7 mouse cellular contexts compared by ENCODE assay signal in genomic region chr5:8366771-8367613, GRCm38 (mm10). TPM values are rescaled to one million over a fixed set of nuclear protein-coding genes. Genes with fewer than 3 reads are reported as not detected.
A peak's percentile ranks its signal among the peaks of the same experiment; 100 is the strongest.
DNase-seq lines count a peak whose midpoint lies in the region; ATAC-seq and TF ChIP-seq lines count a peak whose summit lies in the region.

No protein-coding gene starts in this region.

- H3K79me2 ChIP-seq in macrophage (ENCODE audit: inconsistent target): no peaks in the 10 kb centered on the region

- no peak for TF ChIP-seq POLR2A in ES-Bruce4 (IDR thresholded peaks at IDR 0.05; ENCODE audit: insufficient read depth, low read length)

- DNase-seq in Patski (ENCODE audit: low read depth, low spot score): no peak
- DNase-seq in intestine, embryonic 14.5 days (ENCODE audit: low spot score): peak; percentile 63
- DNase-seq in stomach, postnatal 0 days (ENCODE audit: low spot score): peak; percentile 17
- no peak for DNase-seq in ovary, postnatal 10 days (ENCODE audit: low spot score)

- CTCF ChIA-PET in Patski (lab: Charles Lee): interaction anchor here (0.8 to 5.1 kb wide), 14 partner anchors 11 to 223 kb away, joined by 3 to 56 read pairs (median 4); no protein-coding TSS in a partner anchor

- no peaks in the 10 kb centered on the region for H3K9me3 ChIP-seq in ES-Bruce4 (replicated peaks; ENCODE audit: control insufficient read depth, insufficient read depth, low read length, poor library complexity, severe bottlenecking)
- H3K9me3 ChIP-seq in embryonic facial prominence, embryonic 13.5 days: no peaks in the 10 kb centered on the region
- H3K9me3 ChIP-seq in intestine, embryonic 14.5 days (ENCODE audit: control insufficient read depth, low read length): no peaks in the 10 kb centered on the region
- no peaks in the 10 kb centered on the region for H3K9me3 ChIP-seq in stomach, postnatal 0 days (ENCODE audit: control insufficient read depth, low read length)

- POLR2A ChIA-PET in Patski (lab: Charles Lee): interaction anchor here (0.9 to 1.5 kb wide), 7 partner anchors 7 to 629 kb away, joined by 3 to 4 read pairs (median 3); no protein-coding TSS in a partner anchor

- TF ChIP-seq CTCF in ES-Bruce4 (IDR thresholded peaks at IDR 0.05; ENCODE audit: low read depth, low read length) (no peak), Patski (IDR thresholded peaks at IDR 0.05) (no peak)
- no peak for TF ChIP-seq CTCF in stomach, postnatal 0 days (IDR thresholded peaks at IDR 0.05; ENCODE audit: low read depth)

- TF ChIP-seq EP300 in ES-Bruce4 (IDR thresholded peaks at IDR 0.05; ENCODE audit: insufficient read depth, low read depth, low read length): no peak
- TF ChIP-seq EP300 in stomach, postnatal 0 days (optimal IDR thresholded peaks at IDR 0.05): no peak

- H3K27ac ChIP-seq in ES-Bruce4 (ENCODE audit: insufficient read depth, low read length): no peak overlapping the region
- H3K27ac ChIP-seq in embryonic facial prominence, embryonic 13.5 days: no peak overlapping the region
- H3K27ac ChIP-seq in intestine, embryonic 14.5 days (ENCODE audit: low read depth): no peak overlapping the region
- no peak overlapping the region for H3K27ac ChIP-seq in macrophage
- no peak overlapping the region for H3K27ac ChIP-seq in stomach, postnatal 0 days (replicated peaks)

- peak; percentile 65 for ATAC-seq in Patski
- ATAC-seq in embryonic facial prominence, embryonic 13.5 days (ENCODE audit: insufficient number of reproducible peaks, insufficient read depth, low FRiP score, low TSS enrichment, low read depth): 0 out of 2 replicates have a peak, but pooled peaks have one; percentile 41
- ATAC-seq in intestine, embryonic 14.5 days (replicated peaks; ENCODE audit: low FRiP score, low TSS enrichment, low read depth): peak; percentile 6; the same call in 1 of the 2 replicates
- peak; percentile 34; the same call in 1 of the 2 replicates for ATAC-seq in stomach, postnatal 0 days (ENCODE audit: low FRiP score, low TSS enrichment)

- 1% methylated on average over 24 of the region's 25 CpGs for WGBS in embryonic facial prominence, embryonic 13.5 days
- WGBS in intestine, embryonic 14.5 days: 2% methylated on average over 24 of the region's 25 CpGs
- 15% methylated on average over 24 of the region's 25 CpGs for WGBS in macrophage (ENCODE audit: missing documents)
- 6% methylated on average over 24 of the region's 25 CpGs for WGBS in stomach, postnatal 0 days

- in situ Hi-C loops in Patski (cut with MboI; ENCODE audit: low pct_unique_long_range_greater_than_20kb): no loop called here

- H3K36me3 ChIP-seq in ES-Bruce4 (ENCODE audit: control insufficient read depth, insufficient read depth, low read length, poor library complexity, severe bottlenecking) (no peaks in the 10 kb centered on the region), macrophage (ENCODE audit: inconsistent target) (no peaks in the 10 kb centered on the region)
- no peaks in the 10 kb centered on the region for H3K36me3 ChIP-seq in embryonic facial prominence, embryonic 13.5 days
- H3K36me3 ChIP-seq in intestine, embryonic 14.5 days (ENCODE audit: control insufficient read depth, insufficient read depth, low read length): no peaks in the 10 kb centered on the region
- H3K36me3 ChIP-seq in stomach, postnatal 0 days (ENCODE audit: control insufficient read depth, insufficient read depth, low read length): no peaks in the 10 kb centered on the region

- H3K27me3 ChIP-seq in ES-Bruce4 (ENCODE audit: control insufficient read depth, insufficient read depth, low read length, poor library complexity, severe bottlenecking): no peaks in the 10 kb centered on the region
- peaks cover 13% of the 10 kb centered on the region for H3K27me3 ChIP-seq in Patski
- H3K27me3 ChIP-seq in embryonic facial prominence, embryonic 13.5 days: peaks cover 9% of the 10 kb centered on the region; the same call in 1 of the 2 replicates
- H3K27me3 ChIP-seq in intestine, embryonic 14.5 days (replicated peaks; ENCODE audit: control insufficient read depth, insufficient read depth, low read length): 0 out of 2 replicates have a peak, but pooled peaks cover 7% of the 10 kb centered on the region
- no peaks in the 10 kb centered on the region for H3K27me3 ChIP-seq in stomach, postnatal 0 days (ENCODE audit: control insufficient read depth, insufficient read depth, low read length)

- H3K4me3 ChIP-seq in ES-Bruce4 (ENCODE audit: low read depth, low read length) (peak overlapping the region; percentile 72), macrophage (ENCODE audit: inconsistent target) (peak overlapping the region; percentile 18; the same call in 1 of the 2 replicates)
- H3K4me3 ChIP-seq in embryonic facial prominence, embryonic 13.5 days: peak overlapping the region; percentile 80
- peak overlapping the region; percentile 62 for H3K4me3 ChIP-seq in intestine, embryonic 14.5 days (ENCODE audit: low read depth, low read length)
- H3K4me3 ChIP-seq in stomach, postnatal 0 days (ENCODE audit: low read depth, low read length): peak overlapping the region; percentile 60

- H3K4me2 ChIP-seq in embryonic facial prominence, embryonic 13.5 days: peak overlapping the region; percentile 84
- H3K4me2 ChIP-seq in intestine, embryonic 14.5 days (ENCODE audit: low read length): peak overlapping the region; percentile 72
- peak overlapping the region; percentile 93 for H3K4me2 ChIP-seq in stomach, postnatal 0 days (replicated peaks; ENCODE audit: low read depth)

- no peaks in the 10 kb centered on the region for H3K4me1 ChIP-seq in ES-Bruce4 (ENCODE audit: control insufficient read depth, insufficient read depth, low read length)
- H3K4me1 ChIP-seq in embryonic facial prominence, embryonic 13.5 days: peaks cover 3% of the 10 kb centered on the region; the same call in 1 of the 2 replicates
- no peaks in the 10 kb centered on the region for H3K4me1 ChIP-seq in intestine, embryonic 14.5 days (replicated peaks; ENCODE audit: control insufficient read depth, insufficient read depth, low read length)
- H3K4me1 ChIP-seq in stomach, postnatal 0 days (replicated peaks; ENCODE audit: control insufficient read depth, insufficient read depth): no peaks in the 10 kb centered on the region

- H3K9ac ChIP-seq in ES-Bruce4 (ENCODE audit: low read depth, poor library complexity, severe bottlenecking): peak overlapping the region; percentile 85
- H3K9ac ChIP-seq in embryonic facial prominence, embryonic 13.5 days: peak overlapping the region; percentile 78
- peak overlapping the region; percentile 55 for H3K9ac ChIP-seq in intestine, embryonic 14.5 days (ENCODE audit: low read length)
- H3K9ac ChIP-seq in stomach, postnatal 0 days (ENCODE audit: low read length): no peak overlapping the region

RNA-seq across cellular contexts. Expression of gene Adam22, which starts 1.0 kb away (rescaled TPM):
- polyA plus RNA-seq in ES-Bruce4 (2011; ENCODE audit: insufficient read depth, insufficient read length, low read depth, missing spikeins): 5.6 and 7.7 TPM in 2 replicates
- polyA plus RNA-seq in Patski (2021): 6.4 TPM
- polyA plus RNA-seq in embryonic facial prominence, embryonic 13.5 days (2015; fragmentation: Nextera tagmentation; extraction: Ambion mirVana): 12.2 and 15.1 TPM in 2 replicates
- 10.5 and 11.0 TPM in 2 replicates for polyA plus RNA-seq in intestine, embryonic 14.5 days (2014; fragmentation: Nextera tagmentation; extraction: Ambion mirVana)
- total RNA-seq in macrophage (2018; cell fraction: chromatin; rRNA removed): 10 to 100 TPM in 23 of 26 experiments, 1 to 10 TPM in 3; 5.8 to 44.9 (median 20.2) TPM
- 1 to 10 TPM in 22 of 26 experiments, under 1 TPM in 4; 0.85 to 8.7 (median 3.7) TPM for total RNA-seq in macrophage (2018; cell fraction: cytosol; rRNA removed)
- total RNA-seq in macrophage (2018; cell fraction: nucleus; rRNA removed): 10 to 100 TPM in 13 of 26 experiments, 1 to 10 TPM in 13; 2.0 to 34.7 (median 10.3) TPM
- 1.5 to 5.6 TPM (median 2.9 TPM) in 3 replicates for polyA plus RNA-seq in macrophage (2018)
- 2.5 and 2.6 TPM in 2 replicates for polyA plus RNA-seq in stomach, postnatal 0 days (2015; fragmentation: Nextera tagmentation; extraction: Ambion mirVana)

RNA-seq across cellular contexts. Expression of gene Dbf4, which starts 55.5 kb away (rescaled TPM):
- 207 and 213 TPM in 2 replicates for polyA plus RNA-seq in ES-Bruce4 (2011; ENCODE audit: insufficient read depth, insufficient read length, low read depth, missing spikeins)
- 39.4 TPM for polyA plus RNA-seq in Patski (2021)
- polyA plus RNA-seq in embryonic facial prominence, embryonic 13.5 days (2015; fragmentation: Nextera tagmentation; extraction: Ambion mirVana): 43.0 and 43.4 TPM in 2 replicates
- 47.2 and 54.7 TPM in 2 replicates for polyA plus RNA-seq in intestine, embryonic 14.5 days (2014; fragmentation: Nextera tagmentation; extraction: Ambion mirVana)
- total RNA-seq in macrophage (2018; cell fraction: chromatin; rRNA removed): 10 to 100 TPM; 17.9 to 84.3 (median 37.8) TPM
- total RNA-seq in macrophage (2018; cell fraction: cytosol; rRNA removed): 10 to 100 TPM in 22 of 26 experiments, 1 to 10 TPM in 4; 7.2 to 19.7 (median 15.7) TPM
- 10 to 100 TPM; 15.3 to 53.9 (median 22.2) TPM for total RNA-seq in macrophage (2018; cell fraction: nucleus; rRNA removed)
- 16.1 to 21.0 TPM (median 17.5 TPM) in 3 replicates for polyA plus RNA-seq in macrophage (2018)
- polyA plus RNA-seq in stomach, postnatal 0 days (2015; fragmentation: Nextera tagmentation; extraction: Ambion mirVana): 9.5 and 10.6 TPM in 2 replicates

RNA-seq across cellular contexts. Expression of gene Slc25a40, which starts 55.7 kb away (rescaled TPM):
- polyA plus RNA-seq in ES-Bruce4 (2011; ENCODE audit: insufficient read depth, insufficient read length, low read depth, missing spikeins): 77.4 and 80.5 TPM in 2 replicates
- polyA plus RNA-seq in Patski (2021): 18.8 TPM
- polyA plus RNA-seq in embryonic facial prominence, embryonic 13.5 days (2015; fragmentation: Nextera tagmentation; extraction: Ambion mirVana): 13.7 and 14.2 TPM in 2 replicates
- 10.2 and 11.0 TPM in 2 replicates for polyA plus RNA-seq in intestine, embryonic 14.5 days (2014; fragmentation: Nextera tagmentation; extraction: Ambion mirVana)
- total RNA-seq in macrophage (2018; cell fraction: chromatin; rRNA removed): 100 to 1,000 TPM in 1 of 26 experiments, 10 to 100 TPM in 22, 1 to 10 TPM in 3; 7.5 to 101 (median 43.3) TPM
- total RNA-seq in macrophage (2018; cell fraction: cytosol; rRNA removed): 10 to 100 TPM in 17 of 26 experiments, 1 to 10 TPM in 9; 5.4 to 15.3 (median 11.1) TPM
- total RNA-seq in macrophage (2018; cell fraction: nucleus; rRNA removed): 10 to 100 TPM in 21 of 26 experiments, 1 to 10 TPM in 5; 7.3 to 83.6 (median 25.2) TPM
- 9.5 to 13.2 TPM (median 10.7 TPM) in 3 replicates for polyA plus RNA-seq in macrophage (2018)
- 6.5 and 7.1 TPM in 2 replicates for polyA plus RNA-seq in stomach, postnatal 0 days (2015; fragmentation: Nextera tagmentation; extraction: Ambion mirVana)

Comparison
In these comparisons a context has a peak if more than half of its experiments do, and no peak if none do; other contexts are left out.
1. H3K4me3 ChIP-seq: peak in every context shown above with its lines; median percentile 80 in embryonic facial prominence, embryonic 13.5 days; 72 in ES-Bruce4; 62 in intestine, embryonic 14.5 days; 60 in stomach, postnatal 0 days; 18 in macrophage.
2. ATAC-seq: peak in every context shown above with its lines; median percentile 65 in Patski; 41 in embryonic facial prominence, embryonic 13.5 days; 34 in stomach, postnatal 0 days; 6 in intestine, embryonic 14.5 days.
3. DNase-seq: peak in intestine, embryonic 14.5 days (single experiment) and stomach, postnatal 0 days (single experiment); none in Patski (single experiment) and ovary, postnatal 10 days (single experiment).
4. Peak in every context shown above with its lines, with median percentiles within 50 percentile points of each other: H3K4me2 ChIP-seq.